Mouse (Mus musculus) T-helper 17 cell (primary cell): ENCODE results near the gene Cers2.
"Not testable (repeated sequence)": the region's sequence is repeated elsewhere in the genome, so short reads cannot be mapped to it uniquely, and the experiment has no call there.

Experiments used
- in situ Hi-C, 2 experiments: fragments of 300-600 bp; cut with MboI, MseI; formaldehyde crosslinking; loops; 1 replicate in 1 of 2; 2 replicates in 1 of 2; pipeline ENCODE4 v1.15.1; 2025; ENCODE audit warnings: high pct_unique_total_duplicates in 2 of 2

Cers2 gene

DNA sequence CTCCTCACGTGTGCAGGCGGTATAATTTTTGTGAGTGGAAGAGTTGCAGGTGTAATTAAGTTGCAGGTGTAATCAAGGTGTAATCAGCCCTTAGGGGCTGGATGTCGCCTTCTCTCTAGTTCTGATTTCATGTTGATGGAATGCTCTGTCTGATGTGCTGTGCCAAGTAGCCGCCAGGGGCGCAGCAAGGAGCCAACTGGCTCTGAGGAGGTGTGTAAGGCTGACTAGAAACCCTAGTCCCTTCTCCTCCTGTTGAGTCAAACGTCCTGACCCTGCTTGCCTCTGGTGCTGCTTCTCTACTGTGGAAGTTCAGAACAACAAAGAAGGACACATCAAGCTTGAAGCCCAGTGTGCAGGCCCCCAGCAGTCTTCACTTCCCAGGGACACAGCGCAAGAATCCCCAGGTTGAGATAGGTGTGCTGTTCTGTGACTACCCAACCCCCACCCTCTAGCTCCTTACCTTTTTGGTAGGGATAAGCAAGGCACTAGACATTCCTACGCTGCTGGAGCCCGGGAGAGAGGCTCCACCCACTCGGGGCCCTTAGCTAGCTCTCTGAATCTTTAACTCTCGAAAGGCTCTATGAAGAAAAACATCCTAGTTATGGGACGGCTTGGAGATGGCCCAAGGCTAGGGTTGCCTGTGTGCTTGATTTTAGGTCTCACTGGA is 3.0 kb downstream of the Cers2 start:
- in situ Hi-C loops, result no loop called here

- in situ Hi-C loops, result no loop called here
Observed at GRCm38 (mm10) chr3:95318548-95318947, 4.0 kb downstream of the Cers2 start.

DNA sequence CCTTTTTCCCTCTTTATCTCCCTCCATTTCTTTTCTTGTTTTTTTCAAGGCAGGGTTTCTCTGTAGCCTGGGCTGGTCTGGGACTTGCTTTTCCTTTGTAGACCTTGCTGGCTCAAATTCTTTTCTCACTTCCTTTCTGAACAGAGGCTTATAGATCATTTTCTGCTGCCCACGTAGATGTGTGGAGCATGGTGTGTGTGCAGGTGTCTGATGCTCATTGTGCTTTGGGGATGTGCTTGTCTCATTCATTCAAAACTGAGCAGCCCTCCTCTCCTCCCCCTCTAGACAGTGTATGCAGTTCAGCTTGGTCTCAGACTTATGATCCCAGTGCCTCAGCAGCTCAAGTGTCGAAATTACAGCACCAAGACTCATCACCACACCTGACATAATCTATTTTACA is 4.5 kb downstream of the Cers2 start:
- in situ Hi-C loops, result no loop called here

GRCm38 (mm10) chr3:95319701-95320625 is 5.4 kb downstream of the Cers2 start:
- in situ Hi-C loops, result no loop called here

DNA sequence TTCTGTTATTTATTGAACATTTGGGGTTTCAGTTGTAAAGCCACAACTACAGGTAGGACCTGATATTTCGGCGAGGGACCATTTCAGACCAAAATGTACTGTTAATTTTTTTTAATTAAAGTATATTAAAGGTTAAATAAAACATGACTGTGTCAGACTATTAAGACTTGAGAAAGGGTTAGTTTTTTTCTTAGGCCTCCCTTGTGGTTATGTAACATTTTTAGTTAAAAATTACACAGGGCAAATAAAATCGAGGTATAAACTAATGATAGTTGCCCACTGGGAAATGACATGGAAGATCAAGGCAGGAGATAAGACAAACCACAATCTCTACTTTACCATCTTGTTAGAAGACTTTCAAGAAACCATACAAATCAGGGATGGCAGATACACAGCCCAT is 8.8 kb downstream of the Cers2 start:
- in situ Hi-C loops, result no loop called here

DNA sequence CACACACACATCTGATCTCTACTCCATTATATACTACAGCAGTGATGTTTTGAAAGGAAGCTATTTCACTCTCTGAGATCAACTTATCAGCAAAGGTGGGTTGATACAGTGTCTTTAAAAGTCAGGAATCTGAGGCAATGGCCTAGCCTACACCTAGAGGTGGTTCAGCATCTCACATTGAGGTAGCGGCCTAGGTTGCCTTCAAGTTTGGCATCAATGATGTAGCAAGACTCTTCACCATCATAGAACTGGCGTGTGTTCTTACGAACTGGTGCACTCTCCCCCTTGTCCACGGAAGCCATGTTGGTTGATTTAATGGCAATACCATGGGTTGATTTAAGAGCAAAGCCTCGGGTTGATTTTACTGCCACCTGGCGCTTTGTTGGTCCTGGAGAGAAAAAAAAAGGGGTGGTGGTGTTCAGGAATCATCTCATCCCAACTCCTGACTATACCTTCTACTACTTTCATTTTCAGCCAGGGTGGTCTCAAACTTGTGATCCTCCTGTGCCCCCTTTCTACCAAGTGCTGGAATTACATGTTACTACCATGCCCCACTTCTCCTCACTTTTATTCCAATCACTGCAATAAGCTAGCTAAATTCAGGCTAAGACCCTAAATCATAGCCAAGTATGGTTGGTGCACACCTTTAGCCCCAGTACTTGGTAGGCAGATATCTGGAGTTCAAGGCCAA is 10.0 kb downstream of the Cers2 start:
- in situ Hi-C loops, result no loop called here

- in situ Hi-C loops, result no loop called here
Observed at GRCm38 (mm10) chr3:95328803-95329404, 14.3 kb downstream of the Cers2 start.

DNA sequence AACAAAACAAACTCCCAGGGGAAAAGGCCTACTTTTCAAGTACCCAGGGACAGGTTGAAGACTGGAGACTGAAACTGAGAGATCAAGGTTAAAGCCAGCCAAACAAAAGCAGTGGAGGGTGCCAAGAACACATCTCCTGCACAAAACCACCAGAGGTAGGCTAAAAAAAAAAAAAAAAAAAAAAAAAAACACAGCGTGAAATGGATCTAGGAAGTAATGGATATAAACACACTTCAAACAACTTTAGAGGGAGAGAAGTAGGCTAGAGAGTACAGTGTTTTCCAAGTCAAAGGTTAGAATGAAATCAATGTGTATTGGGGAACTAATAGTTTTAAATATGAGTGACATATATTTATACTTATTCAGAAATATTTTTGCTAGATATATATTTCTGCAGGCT is 16.9 kb downstream of the Cers2 start:
- in situ Hi-C loops, result loop anchor here (10.0 kb wide), 3 partner anchors 443 to 513 kb away; no protein-coding TSS in a partner anchor

DNA sequence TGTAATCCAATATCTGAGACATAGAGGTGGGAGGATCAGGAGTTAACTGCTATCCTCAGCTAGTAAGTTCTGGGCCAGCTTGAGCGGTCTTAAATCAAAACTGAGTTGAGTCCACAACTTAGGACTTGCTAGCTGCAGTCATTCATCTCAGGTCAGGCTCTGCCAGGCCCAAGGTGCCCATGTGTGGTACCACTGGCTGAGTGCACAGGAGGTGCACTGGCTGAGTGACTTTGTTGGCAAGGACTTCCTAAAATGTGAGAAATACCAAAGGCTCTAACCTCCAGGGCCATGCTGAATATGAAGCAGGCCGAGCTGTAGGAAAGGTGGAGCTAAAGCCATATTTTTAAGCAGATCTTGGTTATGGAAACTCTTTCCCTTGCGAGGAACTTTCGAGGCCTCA is 22.8 kb downstream of the Cers2 start:
- in situ Hi-C loops, result loop anchor here (10.0 kb wide), 3 partner anchors 437 to 507 kb away; no protein-coding TSS in a partner anchor

- in situ Hi-C loops, result loop anchor here (10.0 kb wide), 3 partner anchors 437 to 507 kb away; no protein-coding TSS in a partner anchor
Observed at GRCm38 (mm10) chr3:95338251-95338650, 23.7 kb downstream of the Cers2 start.

DNA sequence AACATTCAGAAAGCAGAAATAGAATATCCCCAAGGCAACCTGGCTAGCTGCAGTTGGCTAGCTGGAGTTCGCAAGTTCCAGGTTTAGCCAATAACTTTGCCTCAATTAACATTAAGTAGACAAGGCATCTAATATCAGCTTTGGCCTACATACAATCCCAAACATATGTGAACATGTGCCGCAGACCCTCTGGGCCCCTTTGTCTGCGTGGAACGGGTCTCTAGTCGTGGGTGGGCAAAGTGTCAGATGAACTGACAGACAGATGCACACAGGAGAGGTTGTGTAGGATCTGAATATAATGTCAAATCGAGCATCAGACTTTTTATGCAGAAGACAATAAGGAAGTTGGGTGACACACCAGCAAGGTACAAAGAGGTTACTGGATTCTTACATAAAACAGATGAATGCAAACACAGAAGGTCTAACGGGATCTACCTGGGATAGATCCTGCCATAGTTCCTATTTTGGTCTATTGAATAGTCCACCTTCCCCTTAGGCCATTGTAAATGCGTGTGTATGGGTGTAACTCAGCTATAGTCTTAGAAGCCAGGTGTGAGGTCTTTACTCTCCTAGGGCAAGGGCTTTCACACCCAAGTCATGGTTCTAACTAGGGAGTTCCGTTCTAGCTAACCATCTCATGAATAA is 28.9 kb downstream of the Cers2 start:
- in situ Hi-C loops, result loop anchor here in 1 of 2 experiments (10.0 kb wide), 1 partner anchor 111 kb away; no protein-coding TSS in a partner anchor

DNA sequence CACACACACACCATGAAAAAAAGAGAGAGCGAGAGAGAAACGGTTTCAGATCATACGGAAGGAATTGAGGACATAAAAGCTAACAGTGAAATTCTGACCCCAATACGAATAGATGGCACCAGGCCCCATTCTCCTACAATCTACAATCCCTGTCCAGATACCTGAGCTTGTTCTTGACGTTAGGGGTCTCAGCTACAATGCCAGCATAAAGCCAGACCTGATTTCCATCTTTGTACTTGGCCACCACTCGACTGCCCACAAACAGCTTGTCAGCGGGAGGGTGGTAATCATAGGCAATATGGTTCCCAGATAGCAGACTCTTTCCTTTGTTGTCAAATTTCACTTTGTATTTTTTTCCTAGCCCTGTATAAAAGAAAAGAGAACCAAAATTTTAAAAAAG is 31.9 kb downstream of the Cers2 start:
- in situ Hi-C loops, result loop anchor here in 1 of 2 experiments (10.0 kb wide), 1 partner anchor 108 kb away; no protein-coding TSS in a partner anchor

DNA sequence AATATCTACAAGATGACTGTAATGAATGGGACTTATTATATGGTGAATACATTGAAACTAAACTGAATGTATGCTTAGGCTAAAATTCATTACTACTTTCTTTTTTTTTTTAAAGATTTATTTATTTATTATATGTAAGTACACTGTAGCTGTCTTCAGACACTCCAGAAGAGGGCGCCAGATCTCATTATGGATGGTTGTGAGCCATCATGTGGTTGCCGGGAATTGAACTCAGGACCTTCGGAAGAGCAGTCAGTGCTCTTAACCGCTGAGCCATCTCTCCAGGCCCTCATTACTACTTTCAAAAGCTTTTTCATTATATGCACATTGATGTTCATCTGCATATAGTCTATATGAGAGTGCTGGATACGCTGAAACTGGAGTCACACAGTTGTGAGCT is 33.8 kb downstream of the Cers2 start:
- in situ Hi-C loops, result loop anchor here in 1 of 2 experiments (10.0 kb wide), 1 partner anchor 106 kb away; no protein-coding TSS in a partner anchor

GRCm38 (mm10) chr3:95349491-95349890 is 34.9 kb downstream of the Cers2 start:
- in situ Hi-C loops, result loop anchor here in 1 of 2 experiments (10.0 kb wide), 1 partner anchor 105 kb away; no protein-coding TSS in a partner anchor

- in situ Hi-C loops, result loop anchor here in 1 of 2 experiments (10.0 kb wide), 1 partner anchor 569 kb away; the partner anchor contains the start of gene Anp32e
Observed at GRCm38 (mm10) chr3:95355911-95356544, 41.4 kb downstream of the Cers2 start.

DNA sequence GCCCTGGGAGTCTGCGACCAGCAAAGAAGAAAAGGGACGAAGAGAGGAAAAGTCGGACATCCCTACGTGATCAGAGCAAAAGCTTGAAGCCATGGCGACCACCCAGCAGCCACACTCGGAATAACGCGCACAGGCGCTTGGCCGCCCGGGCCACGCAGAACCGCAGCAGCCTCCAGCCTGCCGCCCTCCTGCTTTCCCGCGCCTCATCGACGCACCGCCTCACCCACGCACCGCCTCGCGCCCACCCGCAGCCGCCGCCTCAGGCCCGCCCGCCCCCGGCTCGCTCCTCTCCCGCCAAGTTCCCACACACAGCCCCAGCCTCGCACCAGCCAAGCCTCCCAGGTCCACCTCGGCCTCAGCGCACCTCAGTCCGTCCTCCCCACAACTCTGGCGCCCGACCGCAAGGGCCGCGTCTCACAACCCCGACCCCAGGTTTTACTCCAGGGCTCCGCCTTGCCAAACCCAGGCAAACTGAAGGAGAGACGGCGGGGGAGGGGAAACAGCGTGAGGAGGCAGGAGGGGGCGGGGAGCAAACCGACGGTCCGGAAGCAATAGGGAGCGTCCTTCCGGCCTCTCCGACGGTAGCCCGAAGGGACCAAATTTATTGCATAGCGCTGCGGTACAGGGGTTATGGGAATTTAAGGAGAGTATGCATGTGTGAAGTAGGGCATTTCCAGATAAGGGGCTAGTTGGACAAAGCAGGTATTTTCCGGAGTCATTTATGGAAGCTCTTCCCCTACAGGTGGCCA is 42.3 kb downstream of the Cers2 start, which contains the start of gene Setdb1:
TSS of gene Setdb1 (minus strand) at position 502 of the 749 bp plus-strand sequence.
- in situ Hi-C loops, result loop anchor here in 1 of 2 experiments (10.0 kb wide), 1 partner anchor 568 kb away; the partner anchor contains the start of gene Anp32e

DNA sequence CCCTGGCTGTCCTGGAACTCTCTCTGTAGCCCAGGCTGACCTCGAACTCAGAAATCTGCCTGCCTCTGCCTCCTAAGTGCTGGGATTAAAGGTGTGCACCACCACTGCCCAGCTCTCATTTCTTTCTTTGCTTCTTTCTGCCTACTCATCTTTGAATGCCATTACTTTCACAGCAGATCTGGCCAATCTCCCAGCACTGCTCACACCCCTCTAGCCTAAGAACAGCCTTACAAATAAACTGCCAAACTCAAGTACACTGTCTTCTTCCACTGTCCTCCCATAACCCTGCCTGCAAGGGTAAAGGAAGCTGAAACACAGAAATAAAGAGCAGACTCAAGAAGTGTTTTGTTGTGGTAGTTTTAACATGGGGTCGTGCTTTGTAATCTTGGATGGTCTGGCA is 43.2 kb downstream of the Cers2 start:
- in situ Hi-C loops, result loop anchor here in 1 of 2 experiments (10.0 kb wide), 1 partner anchor 567 kb away; the partner anchor contains the start of gene Anp32e

GRCm38 (mm10) chr3:95360276-95360675 is 45.7 kb downstream of the Cers2 start:
- in situ Hi-C loops, result not testable (repeated sequence)

DNA sequence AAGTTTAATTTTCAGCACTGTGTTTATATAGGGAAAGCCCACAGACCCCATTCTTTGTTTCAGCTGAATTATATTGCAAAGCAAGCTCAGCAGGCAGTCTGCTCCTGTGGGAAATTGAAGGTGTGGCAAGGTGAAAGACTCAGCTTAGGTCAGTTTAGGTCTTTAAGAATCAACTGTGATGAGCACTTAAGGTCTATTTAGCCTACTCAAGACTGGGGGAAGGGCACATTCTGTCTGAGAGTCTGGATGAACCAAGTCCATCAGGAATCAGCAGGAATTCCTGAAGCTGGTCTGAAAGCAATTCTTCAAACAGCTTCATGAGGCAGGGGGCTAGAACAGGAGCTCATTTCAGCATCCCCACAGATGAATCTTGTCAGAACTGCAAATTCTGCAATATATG is 55.5 kb downstream of the Cers2 start:
- in situ Hi-C loops, result no loop called here
